Mouse (Mus musculus) kidney, postnatal 25 days (tissue): ENCODE measurements around the gene Klhl40.

Experiments used
- DNase-seq, 2 experiments: peaks; one replicate each; pipeline ENCODE4 v3.0.0; 2021; ENCODE audit warnings: mixed read lengths in 2 of 2

The Klhl40 gene

GRCm38 (mm10) chr9:121784801-121785200 lies 7.4 kb downstream of the Klhl40 start:
- DNase-seq = no peak

GRCm38 (mm10) chr9:121785261-121785660 lies 7.9 kb downstream of the Klhl40 start:
- no peak for DNase-seq

GRCm38 (mm10) chr9:121786359-121786758 lies 9.0 kb downstream of the Klhl40 start:
- DNase-seq = no peak

- peak; percentile 82 to 85 for DNase-seq
Measured at GRCm38 (mm10) chr9:121791206-121791605, 13.8 kb downstream of the Klhl40 start.

GRCm38 (mm10) chr9:121791757-121792521 lies 14.5 kb downstream of the Klhl40 start, which contains the start of gene Hhatl:
TSS of gene Hhatl (minus strand) at chr9:121792507.
- peak; percentile 47 to 74 for DNase-seq

- peak; percentile 55 to 70 for DNase-seq
Measured at GRCm38 (mm10) chr9:121794972-121795539, 17.6 kb downstream of the Klhl40 start.

- peak; percentile 62 to 77 for DNase-seq
Measured at GRCm38 (mm10) chr9:121797722-121798121, 20.3 kb downstream of the Klhl40 start.

GRCm38 (mm10) chr9:121798887-121799520 lies 21.6 kb downstream of the Klhl40 start:
- no peak for DNase-seq

- DNase-seq = no peak
Measured at GRCm38 (mm10) chr9:121802747-121803146, 25.3 kb downstream of the Klhl40 start.

GRCm38 (mm10) chr9:121807546-121807945 lies 30.1 kb downstream of the Klhl40 start:
- DNase-seq = no peak

GRCm38 (mm10) chr9:121807947-121808346 lies 30.5 kb downstream of the Klhl40 start:
- no peak for DNase-seq

- DNase-seq = no peak
Measured at GRCm38 (mm10) chr9:121808511-121808910, 31.1 kb downstream of the Klhl40 start.

GRCm38 (mm10) chr9:121810081-121810821 lies 32.8 kb downstream of the Klhl40 start:
- no peak for DNase-seq

- DNase-seq = no peak
Measured at GRCm38 (mm10) chr9:121815183-121815582, 37.8 kb downstream of the Klhl40 start.

GRCm38 (mm10) chr9:121819073-121819770 lies 41.8 kb downstream of the Klhl40 start:
- DNase-seq = peak; percentile 28 to 65

- DNase-seq = peak; percentile 16 to 68
Measured at GRCm38 (mm10) chr9:121819771-121820471, 42.5 kb downstream of the Klhl40 start.

- DNase-seq = peak in 1 of 2 experiments; percentile 56
Measured at GRCm38 (mm10) chr9:121820765-121821164, 43.4 kb downstream of the Klhl40 start.

GRCm38 (mm10) chr9:121822585-121822991 lies 45.2 kb downstream of the Klhl40 start:
- peak; percentile 18 to 64 for DNase-seq

- peak; percentile 58 to 85 for DNase-seq
Measured at GRCm38 (mm10) chr9:121823051-121823450, 45.6 kb downstream of the Klhl40 start.

- DNase-seq = peak; percentile 32 to 60
Measured at GRCm38 (mm10) chr9:121823991-121824390, 46.6 kb downstream of the Klhl40 start.

GRCm38 (mm10) chr9:121826356-121826755 lies 48.9 kb downstream of the Klhl40 start:
- DNase-seq = no peak

- DNase-seq = no peak
Measured at GRCm38 (mm10) chr9:121828314-121828713, 50.9 kb downstream of the Klhl40 start.
